Mouse (Mus musculus): ENCODE measurements around the gene AI182371.

AI182371 gene

DNA sequence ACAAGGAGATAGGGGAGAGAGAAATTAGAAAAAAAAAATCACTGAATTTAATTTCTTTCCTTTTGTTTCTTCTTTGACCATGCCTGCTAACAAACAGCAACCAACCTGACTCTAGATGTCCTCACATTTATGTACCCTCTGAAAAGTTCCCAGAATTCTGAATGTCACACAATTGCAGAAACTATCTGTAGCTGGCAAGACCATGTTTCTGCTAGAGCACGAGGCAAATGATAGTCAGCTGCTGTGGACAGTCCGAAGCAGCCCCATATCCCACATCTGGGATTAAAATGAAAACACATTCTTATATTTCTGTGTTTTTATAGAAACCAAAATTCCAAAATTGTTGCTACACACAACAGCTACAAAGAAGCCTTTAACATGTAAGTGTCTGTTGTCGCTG is at the start of gene AI182371:
Gene AI182371, minus strand, starts transcription at position 101 of the 400 bp plus-strand sequence.
- in situ Hi-C loops (cut with MboI; ENCODE audit: unreplicated experiment in 2 of 2): loop anchor here in 1 of 2 experiments (10.0 kb wide), 1 partner anchor 127 kb away; no protein-coding TSS in a partner anchor

DNA sequence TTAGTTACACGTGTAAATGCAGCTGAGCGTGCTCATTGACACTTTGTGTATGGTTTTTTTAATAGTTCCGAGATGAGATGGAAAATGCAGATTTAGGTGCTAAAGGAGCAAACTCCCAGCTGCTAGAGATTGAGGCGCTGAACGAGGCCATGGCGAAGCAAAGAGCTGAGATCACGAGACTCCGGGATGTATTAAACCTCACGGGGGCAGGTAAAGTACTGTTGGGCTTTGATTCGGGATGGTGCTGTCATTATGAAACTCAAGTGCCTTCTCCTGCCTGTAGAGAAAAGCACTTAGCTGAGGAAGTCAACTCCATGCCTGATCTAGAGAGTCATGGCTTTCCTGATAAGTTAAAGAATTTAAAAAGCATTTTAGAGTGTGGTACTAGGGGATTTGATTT is 47.5 kb upstream of the AI182371 start:
- in situ Hi-C loops (cut with MboI; ENCODE audit: unreplicated experiment in 2 of 2): no loop called here

DNA sequence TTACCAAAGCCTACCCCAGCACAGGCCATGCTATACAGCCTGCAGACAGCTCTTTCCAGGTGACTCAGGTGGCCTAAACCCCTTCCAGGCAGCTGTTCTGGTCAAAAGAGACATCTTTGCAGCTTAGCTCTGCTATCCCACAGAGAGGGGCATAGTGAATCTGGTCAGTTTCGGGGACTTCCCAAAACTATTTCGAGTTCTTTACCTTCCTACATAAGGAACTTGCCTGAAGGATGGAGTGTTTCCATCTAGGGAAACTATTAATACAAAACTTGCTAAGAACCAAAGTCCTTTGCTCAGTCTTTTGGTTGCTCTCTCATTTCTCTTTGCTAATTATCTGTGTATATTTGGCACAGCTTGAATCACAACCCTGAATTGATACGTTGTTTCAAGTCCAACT is 40.3 kb upstream of the AI182371 start:
- in situ Hi-C loops (cut with MboI; ENCODE audit: unreplicated experiment in 2 of 2): no loop called here

DNA sequence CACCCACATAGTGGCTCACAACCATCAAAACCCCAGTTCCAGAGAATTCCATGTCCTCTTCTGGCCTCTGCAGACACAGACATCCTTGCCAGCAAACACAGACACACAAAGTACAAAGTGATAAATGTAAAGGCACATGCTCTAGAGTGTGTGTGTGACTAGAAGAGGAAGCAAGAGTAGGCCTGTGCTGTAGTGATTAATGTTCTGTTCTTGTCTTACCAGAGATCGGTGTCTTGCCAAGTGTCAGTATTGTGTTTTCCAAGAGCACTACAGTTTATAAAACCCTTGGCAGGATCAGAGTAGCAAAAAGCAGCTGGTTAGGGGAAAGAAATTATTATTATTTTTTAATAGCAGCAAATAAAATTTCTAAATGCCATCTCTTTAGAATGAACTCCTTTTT is 37.2 kb upstream of the AI182371 start:
- in situ Hi-C loops (cut with MboI; ENCODE audit: unreplicated experiment in 2 of 2): no loop called here

DNA sequence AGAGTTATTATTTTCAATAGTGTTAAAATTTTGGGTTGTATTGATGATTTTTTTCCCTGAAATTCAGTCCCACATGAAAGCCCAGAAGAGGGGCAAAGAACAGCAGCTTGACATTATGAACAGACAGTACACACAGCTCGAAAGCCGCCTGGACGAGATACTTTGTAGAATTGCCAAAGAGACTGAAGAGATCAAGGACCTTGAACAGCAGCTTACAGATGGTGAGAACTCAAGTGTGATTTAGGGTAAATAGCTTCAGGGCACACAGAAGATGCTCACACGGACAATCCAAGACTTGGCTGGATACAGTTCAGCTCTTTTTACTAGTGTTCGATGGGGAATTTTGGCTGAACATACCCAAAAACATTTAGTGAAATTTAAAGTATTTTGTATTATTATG is 32.5 kb upstream of the AI182371 start:
- in situ Hi-C loops (cut with MboI; ENCODE audit: unreplicated experiment in 2 of 2): no loop called here

DNA sequence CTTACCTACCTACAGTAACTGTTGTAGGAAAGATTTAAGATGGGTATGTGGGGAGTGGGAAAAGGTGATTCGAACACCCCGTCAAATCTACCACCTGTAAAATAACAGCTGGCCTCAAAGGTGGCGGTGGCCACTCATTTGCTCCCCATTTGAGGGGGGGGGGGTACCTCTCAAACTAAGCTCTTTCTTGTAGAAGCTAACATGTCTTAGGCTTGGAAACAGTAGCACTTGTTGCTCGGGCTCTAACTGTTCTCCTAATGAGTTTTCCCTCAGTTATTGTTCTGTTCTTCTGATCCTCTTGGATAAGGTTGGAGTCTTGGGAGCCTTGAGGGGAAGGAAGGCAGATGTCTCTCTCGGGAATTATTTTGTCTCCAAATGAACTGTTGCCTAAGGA is 31.3 kb upstream of the AI182371 start:
- in situ Hi-C loops (cut with MboI; ENCODE audit: unreplicated experiment in 2 of 2): no loop called here

DNA sequence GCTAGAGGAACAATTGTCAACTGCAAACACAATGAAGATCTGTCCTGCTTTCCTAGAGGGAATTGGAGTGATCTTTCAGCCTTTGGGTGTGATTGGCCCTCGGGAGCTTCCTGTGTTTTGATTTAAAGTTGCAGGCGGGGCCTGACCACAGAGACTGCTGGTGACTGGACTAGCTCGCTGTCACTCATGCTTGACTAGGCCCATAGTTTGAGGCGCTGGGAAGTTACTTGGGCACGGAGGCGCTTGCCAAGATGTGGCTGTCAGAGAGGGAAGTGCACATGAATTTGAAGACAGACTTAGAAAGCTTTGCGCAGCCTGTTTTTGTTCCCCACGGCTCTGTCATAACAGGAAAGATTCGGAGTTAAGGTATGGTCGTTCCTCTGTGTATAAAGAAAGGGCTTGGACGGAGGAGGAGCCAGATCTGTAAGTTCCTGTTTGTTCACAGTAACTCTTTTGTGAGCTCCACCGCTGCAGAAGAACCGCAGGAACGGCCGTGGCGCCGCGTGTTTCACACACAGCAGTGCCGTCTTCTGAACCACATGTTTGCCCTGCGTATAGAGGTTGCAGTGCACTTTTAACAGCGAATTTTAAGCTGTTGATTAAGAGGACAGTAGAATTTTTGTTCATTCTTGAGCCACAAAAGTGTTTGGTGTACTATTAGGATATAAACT is 30.8 kb upstream of the AI182371 start:
- in situ Hi-C loops (cut with MboI; ENCODE audit: unreplicated experiment in 2 of 2): no loop called here

DNA sequence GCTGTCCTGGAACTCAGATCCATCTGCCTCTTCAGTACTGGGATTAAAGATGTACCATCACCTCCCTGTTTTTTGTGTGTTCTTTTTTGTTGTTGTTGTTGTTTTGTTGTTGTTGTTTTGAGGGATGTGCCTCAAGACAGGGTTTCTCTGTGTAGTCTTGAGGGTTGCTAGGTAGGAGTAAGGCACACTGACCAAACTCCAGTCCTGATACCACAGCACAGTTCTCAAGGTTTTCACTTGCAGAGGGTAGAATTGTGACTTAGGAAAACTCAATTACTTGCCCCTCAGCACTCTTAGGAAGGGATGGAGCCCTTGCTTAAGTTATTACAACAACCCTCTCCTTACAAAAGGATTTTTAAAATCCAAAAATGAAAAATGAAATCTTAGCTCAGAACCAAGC is 30.1 kb upstream of the AI182371 start:
- in situ Hi-C loops (cut with MboI; ENCODE audit: unreplicated experiment in 2 of 2): no loop called here

DNA sequence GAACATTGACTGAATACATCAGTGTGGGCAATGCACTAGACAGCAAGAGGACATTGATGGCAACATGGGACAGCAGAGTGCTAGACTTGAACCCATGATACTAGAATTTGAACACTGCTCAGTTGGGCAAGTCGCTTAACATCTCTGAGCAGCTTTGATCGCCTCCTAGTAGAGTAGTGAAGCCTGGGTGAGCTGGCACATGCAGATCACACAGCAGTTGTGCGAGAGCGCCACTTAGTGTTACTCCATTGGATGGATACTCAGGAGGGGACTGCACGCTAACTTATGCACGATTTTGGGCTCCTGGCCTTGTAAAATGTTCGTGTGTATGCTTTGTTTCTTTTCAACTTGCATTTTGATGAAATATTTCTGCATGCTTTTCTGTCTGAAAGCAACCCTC is 23.4 kb upstream of the AI182371 start:
- in situ Hi-C loops (cut with MboI; ENCODE audit: unreplicated experiment in 2 of 2): loop anchor here in 1 of 2 experiments (10.0 kb wide), 1 partner anchor 330 kb away; the partner anchor contains the start of gene Rabepk

DNA sequence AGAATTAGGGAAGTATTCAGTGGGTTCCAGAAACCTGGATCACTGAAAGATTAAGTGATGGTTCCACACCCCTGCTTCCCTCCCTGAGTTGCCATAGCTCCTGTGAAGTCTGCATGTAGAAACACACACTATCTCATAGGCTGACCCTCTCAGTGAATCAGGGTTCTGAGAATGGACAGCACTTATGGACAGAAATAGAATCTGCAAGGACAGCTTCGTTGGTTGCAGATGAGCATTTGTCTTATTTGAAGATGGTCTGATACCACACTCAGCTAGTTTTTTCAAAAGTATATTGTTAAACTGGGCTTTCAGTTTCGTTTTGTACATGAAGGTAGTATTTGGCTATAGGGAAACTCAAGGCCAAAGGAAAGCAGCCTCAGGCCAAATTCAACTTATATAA is 9.2 kb upstream of the AI182371 start:
- in situ Hi-C loops (cut with MboI; ENCODE audit: unreplicated experiment in 2 of 2): no loop called here

DNA sequence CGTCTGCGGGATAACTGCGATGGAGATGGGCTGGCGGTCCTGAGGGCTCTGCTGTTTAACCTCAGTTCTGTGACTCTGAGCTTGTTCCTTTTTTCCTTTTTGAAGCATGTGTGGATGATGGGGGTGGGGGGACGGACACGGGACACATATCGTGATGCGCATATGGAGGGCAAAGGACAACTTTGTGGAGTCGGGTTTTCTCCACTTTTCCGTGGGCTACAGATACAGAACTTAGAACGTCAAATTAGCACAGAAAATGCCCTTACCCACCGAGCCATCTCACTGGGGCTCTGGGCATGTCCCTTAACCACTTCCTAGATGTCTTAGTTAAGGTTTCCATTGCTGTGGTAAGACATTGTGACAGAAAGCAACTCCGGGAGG is 8.6 kb upstream of the AI182371 start:
- in situ Hi-C loops (cut with MboI; ENCODE audit: unreplicated experiment in 2 of 2): loop anchor here (5.0 to 10.0 kb wide), 3 partner anchors 63 to 328 kb away; no protein-coding TSS in a partner anchor

DNA sequence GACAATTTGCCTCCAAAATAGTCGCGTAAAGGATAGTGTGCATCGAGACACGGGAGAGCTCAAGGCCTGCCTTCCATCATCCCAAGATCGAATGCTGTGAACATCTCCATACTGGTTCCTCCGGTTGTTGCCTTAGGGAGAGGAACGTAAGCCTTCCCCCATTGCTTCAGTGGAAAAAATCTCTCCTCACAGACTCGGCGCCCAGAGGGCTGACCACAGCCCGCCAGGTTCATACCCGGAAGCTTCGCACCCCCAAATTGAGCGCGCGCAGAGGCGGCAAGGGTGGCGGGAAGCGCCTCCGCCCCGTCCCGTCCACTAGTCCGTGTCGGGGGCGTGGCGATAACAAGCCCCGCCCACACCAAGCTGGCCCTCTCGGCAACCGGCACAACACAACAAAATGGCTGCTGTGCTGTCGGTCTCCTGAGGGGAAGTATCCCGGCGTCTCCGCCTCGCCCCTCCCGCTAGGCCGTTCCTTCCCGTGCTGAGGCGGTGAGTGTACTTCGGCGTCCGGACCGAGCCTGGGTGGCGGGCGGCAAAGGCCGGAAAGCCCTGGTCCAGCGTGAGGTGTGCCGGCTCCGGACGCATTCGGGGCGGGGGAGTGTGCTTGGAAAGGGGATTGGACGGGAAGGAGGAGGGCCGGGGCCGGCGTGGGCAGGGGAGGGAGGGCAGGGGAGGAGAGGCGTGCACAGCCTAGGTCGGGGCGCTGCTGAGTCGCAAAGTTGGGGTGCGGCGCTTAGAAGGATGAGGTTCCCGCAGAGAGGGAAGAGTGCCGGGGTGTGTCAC is 8.0 kb upstream of the AI182371 start, which contains the start of gene Cntrl:
Gene Cntrl, plus strand, starts transcription at position 352 of the 783 bp plus-strand sequence.
- in situ Hi-C loops (cut with MboI; ENCODE audit: unreplicated experiment in 2 of 2): loop anchor here (5.0 to 10.0 kb wide), 3 partner anchors 62 to 327 kb away; no protein-coding TSS in a partner anchor

DNA sequence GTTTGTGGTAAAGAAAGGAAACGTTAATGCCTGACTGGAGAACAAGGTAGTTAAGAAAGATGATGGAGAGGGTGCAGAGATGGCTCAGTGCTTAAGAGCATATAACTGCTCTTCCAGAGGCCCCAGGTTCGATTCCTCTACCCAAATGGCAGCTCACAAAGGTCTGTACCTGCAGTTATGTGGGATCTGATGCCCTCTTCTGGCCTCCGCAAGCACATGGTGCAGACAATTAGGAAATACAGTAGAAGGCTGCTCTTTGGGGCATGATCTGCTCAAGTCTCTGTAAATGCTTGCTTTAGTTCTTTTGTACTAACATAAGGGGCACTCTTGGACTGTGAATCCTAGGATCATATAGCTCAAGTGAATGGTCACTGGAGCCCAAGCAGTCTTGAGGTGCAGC is 7.4 kb upstream of the AI182371 start:
- in situ Hi-C loops (cut with MboI; ENCODE audit: unreplicated experiment in 2 of 2): loop anchor here (5.0 to 10.0 kb wide), 3 partner anchors 61 to 326 kb away; no protein-coding TSS in a partner anchor

DNA sequence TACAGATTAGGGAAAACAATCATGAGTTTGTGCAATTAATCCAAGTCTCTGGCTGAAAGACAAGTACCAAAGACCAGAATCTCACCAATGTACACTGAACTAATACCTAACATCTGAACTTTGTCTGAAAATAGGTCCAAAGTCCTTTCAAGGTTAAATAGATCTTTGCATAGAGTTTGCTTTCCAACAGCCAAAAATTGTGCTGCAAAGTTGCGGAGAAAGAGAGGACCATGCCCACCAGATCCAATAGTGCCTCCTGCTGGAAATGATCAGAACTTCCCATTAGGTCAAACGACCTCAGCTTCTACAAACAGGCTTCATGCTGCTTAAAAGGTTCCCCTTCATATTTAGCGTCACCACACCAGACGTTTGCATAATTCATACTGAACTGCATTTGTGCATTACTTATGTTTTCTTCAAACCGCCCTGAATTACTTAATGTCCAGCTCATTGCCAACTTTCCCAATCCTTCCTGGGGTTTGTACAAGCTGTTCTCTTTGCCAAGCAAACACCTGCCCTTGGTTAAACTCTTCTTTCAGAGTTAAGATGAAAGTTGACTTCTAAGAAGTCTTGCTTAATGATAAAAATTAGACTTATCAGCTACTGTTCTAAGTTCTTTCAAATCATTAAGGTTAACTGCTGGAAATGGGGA is 6.8 kb upstream of the AI182371 start:
- in situ Hi-C loops (cut with MboI; ENCODE audit: unreplicated experiment in 2 of 2): loop anchor here (5.0 to 10.0 kb wide), 3 partner anchors 61 to 326 kb away; no protein-coding TSS in a partner anchor

DNA sequence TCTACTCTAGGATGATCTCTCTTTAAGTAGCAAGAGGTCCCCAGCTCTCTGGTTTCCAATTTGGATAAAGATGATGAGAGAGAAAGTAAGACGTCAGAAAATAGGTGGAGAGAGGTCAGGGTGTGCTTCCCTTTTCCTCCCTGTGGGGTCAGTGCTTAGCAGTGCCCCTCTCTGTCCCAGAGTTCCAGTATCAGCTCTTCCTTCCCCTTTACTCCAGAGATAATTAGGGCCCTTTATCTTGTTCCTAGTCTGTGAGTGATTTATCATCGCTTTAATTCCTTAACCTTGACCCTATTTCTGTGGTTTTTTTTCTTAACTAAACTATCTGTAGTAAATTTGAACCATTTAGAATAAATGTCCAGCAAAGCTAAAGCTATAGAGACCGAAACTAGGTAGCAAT is 3.5 kb upstream of the AI182371 start:
- in situ Hi-C loops (cut with MboI; ENCODE audit: unreplicated experiment in 2 of 2): loop anchor here (5.0 to 10.0 kb wide), 3 partner anchors 58 to 323 kb away; no protein-coding TSS in a partner anchor

DNA sequence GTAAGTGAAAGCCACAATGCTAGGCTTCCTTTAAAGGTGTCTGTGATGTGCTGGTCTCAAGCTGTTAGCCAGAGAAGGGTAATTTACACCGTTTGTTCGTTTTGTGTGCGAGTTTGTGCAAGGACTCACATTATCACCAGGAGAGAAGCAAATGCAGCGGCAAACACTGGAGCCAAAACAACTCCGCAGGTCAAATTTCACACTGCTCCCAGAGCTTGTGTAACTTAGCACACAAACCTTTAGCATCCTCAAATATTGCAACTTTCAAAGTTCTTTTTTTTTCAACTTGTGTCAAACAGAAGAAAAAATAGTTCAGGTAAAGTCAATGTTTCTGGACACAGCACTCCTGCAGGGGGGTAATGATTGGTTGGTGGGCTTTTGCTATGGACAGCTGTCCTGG is 2.2 kb upstream of the AI182371 start:
- in situ Hi-C loops (cut with MboI; ENCODE audit: unreplicated experiment in 2 of 2): loop anchor here in 1 of 2 experiments (10.0 kb wide), 1 partner anchor 129 kb away; no protein-coding TSS in a partner anchor

DNA sequence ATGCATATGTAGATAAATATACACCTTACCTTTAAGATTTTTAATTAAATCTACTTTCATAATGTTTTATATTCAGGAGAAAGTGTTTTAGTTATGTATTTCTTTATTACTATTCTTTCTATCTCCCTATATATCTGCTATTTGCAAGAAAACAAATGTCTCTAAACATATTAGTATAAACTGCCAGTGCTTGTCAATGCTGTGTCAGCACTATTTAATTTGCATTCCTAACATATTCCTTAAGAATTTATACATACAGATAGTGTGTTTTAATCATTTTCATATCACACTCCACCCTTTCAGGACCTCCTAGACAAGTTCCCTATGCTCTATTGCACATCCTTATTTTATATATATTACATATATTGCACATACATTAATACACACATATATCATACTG is 1.4 kb upstream of the AI182371 start:
- in situ Hi-C loops (cut with MboI; ENCODE audit: unreplicated experiment in 2 of 2): loop anchor here in 1 of 2 experiments (10.0 kb wide), 1 partner anchor 128 kb away; no protein-coding TSS in a partner anchor

DNA sequence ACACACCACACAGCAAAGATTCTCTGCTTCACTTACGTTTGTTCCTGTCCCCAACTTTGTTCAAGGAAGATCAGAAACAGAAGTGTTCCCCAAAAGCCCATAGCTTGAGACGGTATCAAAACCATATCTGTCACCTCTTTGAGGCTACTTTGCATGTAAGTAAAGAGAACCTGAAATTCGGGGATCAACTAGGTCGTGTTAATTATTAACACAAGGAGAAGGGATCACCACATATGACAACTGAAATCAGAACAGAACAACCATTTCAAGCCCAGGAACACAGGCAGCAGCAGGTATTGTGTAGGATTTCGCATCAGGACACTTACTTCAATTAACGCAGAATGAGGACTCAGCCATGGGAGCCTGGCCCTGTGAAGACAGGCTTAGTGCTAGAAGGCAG is 814 bp downstream of the AI182371 start:
- in situ Hi-C loops (cut with MboI; ENCODE audit: unreplicated experiment in 2 of 2): loop anchor here in 1 of 2 experiments (10.0 kb wide), 1 partner anchor 126 kb away; no protein-coding TSS in a partner anchor

DNA sequence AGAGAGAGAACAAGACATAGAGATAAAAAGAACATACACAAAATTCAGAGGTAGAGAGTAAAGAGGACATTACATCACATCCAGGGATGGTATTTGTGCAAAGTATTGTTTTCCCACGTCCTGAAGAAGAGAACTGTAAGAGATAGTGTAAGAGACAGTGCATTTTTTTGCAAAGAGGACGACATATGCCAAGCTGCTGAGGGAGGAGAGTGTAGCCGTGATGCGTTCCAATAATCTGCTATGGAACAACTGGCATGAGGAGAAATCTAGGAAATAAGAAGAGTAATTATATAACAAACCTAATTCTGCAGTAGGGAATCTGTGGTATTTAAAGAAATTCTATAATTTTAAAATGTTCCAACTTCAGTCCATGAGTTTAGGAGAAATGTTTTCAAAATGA is 13.9 kb downstream of the AI182371 start:
- in situ Hi-C loops (cut with MboI; ENCODE audit: unreplicated experiment in 2 of 2): no loop called here

DNA sequence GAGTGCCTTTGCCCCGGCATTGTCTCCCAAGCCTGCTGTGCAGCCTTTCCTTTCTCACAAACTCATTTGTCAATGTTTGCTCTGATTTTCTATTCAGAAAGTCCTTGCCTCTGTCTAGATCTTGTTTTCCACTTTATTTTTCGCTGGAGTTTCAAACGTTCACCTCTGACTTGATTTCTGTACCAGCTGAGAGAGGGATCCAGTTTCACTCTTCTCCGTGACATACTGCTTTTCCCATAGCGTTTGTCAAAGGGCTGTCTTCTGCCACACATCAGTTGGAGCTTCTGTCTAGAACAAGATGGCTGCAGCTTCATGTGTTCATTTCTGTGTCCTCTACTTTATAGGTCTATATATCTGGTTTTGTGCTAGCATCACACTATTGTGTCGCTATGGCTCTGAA is 22.2 kb downstream of the AI182371 start:
- in situ Hi-C loops (cut with MboI; ENCODE audit: unreplicated experiment in 2 of 2): no loop called here

DNA sequence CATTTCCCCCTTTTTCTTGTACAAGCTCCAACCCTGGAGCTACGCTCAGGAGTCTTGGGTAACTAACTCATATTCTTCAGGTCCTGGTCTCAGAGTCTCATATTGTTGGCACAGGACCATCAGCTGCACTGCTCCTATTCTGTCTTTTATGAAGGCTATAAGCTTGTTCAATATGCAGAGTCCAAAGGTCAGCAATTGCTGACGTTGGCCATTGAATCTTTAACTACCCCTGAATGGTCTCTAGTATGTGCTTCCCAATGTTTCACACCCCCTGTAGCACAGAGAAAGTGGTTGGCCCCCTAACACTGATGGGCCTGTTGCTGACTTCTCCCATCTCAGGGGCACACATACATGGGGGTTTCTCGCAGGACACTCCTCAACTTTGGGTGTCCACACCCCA is 27.0 kb downstream of the AI182371 start:
- in situ Hi-C loops (cut with MboI; ENCODE audit: unreplicated experiment in 2 of 2): no loop called here
